Mouse (Mus musculus): ENCODE results near the gene Olfr215.
"Not testable (repeated sequence)": the region's sequence is repeated elsewhere in the genome, so short reads cannot be mapped to it uniquely, and the experiment has no call there.

The Olfr215 gene

DNA sequence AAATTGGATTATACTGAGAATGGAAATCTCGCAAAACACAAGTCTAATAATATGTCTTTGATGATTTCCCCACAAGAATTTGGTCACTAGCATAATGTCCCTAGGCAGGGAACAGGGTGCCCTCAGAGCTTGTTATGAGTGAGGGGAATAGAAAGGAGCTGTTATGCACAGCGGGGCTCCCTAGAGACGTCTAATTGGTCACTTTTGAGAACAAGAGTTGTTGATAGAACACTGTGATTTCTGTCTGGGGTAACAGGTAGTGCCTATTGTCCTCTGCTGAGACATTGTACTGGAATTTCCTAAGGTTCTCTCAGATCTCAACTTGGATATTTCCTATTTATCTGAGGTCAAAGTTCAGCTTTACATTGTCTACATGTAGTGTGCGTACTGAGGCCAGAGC lies at the start of gene Olfr215:
Gene Olfr215, minus strand, starts transcription at position 101 of the 400 bp plus-strand sequence.
- DNase-seq (ENCODE audit: low spot score in 2 of 2), result no peak

DNA sequence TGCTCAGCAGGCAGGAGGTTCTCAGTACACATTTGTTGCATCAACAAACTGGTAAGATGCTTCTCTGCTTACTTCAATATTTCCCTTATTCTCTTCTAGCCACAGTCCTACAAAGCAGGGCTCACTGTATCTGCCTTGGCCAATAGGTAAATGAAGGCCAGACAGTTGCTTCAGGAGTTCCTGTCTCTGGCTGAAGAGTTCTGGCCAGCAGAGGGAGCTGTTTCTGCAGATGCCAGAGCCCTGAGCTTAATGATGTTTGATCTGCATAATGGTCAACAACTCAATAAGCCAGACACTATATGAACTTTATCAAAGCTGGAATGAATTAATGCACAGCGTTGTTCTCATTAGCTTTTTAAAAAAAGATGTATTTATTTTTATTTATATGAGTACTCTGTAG lies 48.1 kb upstream of the Olfr215 start:
- DNase-seq (ENCODE audit: low spot score in 2 of 2), result peak in 1 of 2 experiments; percentile 69

DNA sequence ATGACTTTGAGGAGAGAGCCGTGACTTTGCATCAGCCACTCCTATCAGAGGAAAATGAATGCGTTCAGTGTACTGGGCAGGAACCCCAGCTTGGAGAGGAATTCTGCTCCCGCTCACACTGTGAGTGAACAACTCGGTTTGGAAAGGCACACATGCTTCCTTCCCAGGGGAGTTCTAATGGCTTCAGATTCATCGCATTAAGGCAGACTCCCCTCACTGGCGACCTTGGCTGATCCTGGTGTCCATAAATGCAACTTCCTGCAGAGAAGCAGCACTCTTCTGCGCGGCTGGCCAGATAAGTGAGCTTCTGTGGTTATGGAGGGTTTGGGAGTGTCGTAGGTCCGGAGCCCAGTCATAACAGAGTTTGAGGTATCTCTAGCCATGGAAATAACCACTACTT lies 45.8 kb upstream of the Olfr215 start:
- DNase-seq (ENCODE audit: low spot score in 2 of 2), result no peak

DNA sequence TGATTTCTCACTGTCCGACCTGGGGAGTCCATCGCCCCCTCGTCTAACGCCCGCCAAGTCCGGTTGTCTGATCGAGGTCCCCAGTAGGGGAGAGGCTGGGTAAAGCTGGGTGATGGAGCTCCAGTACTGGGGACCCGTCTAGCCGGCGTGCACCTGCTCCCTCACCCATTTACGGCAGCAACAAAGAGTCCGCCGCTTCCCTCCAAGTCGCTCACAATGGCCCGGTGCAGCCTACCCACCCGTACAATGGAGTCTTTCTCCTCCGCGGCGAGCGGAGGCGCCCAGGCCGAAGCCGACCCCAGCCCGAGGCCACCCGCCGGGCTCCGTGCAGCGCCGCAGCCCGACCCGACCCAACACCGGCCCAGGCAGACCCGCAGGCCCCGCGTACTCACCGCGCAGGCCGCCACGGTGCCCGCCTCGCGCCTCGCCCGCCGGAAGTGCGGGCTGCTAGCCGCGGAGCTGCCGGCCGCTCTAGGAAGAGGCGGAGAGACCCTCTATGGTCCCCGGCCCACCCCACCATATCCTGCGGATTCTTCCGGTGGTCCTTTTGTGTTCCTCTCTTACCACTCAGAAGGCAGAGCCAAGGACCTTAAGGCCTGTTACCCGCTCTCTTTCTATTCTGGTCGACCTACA lies 44.7 kb upstream of the Olfr215 start, which contains the start of gene Zfp422:
Gene Zfp422, minus strand, starts transcription at position 461 of the 633 bp plus-strand sequence.
- peak in 1 of 2 experiments; percentile 45 for DNase-seq (ENCODE audit: low spot score in 2 of 2)

DNA sequence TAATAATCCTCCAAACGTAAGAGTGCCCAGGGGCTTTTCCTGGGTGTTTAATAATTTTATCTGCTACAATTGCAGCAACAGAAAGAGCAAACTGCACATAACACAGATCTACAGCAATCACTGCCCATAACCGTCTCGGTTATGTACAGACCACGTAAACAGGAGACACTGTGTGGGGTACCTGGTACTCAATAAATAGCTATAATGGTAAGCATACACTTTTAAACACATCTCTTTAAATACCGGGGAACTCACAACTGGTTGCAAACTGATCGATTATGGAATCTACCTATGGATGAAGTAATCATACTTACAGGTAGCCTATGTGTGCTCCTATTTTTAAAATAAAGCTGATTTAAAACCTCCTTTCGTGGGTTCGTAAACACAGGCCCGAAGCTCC lies 44.1 kb upstream of the Olfr215 start:
- no peak for DNase-seq (ENCODE audit: low spot score in 2 of 2)

DNA sequence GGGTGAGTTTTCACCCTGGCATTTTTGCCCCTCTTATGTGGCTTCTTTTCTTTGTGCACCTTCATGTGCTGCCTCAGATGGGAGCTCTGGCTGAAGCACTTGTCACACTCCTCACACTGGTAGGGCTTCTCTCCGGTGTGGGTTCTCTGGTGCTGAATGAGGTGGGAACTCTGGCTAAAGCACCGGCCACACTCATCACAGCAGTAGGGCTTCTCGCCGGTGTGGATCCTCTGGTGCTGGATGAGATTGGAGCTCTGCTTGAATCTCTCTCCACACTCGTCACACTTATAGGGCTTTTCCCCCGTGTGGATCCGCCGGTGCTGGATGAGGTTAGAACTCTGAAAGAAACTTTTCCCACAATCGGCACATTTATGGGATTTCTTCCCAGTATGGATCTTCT lies 42.4 kb upstream of the Olfr215 start:
- not testable (repeated sequence) for DNase-seq (ENCODE audit: low spot score in 2 of 2)

DNA sequence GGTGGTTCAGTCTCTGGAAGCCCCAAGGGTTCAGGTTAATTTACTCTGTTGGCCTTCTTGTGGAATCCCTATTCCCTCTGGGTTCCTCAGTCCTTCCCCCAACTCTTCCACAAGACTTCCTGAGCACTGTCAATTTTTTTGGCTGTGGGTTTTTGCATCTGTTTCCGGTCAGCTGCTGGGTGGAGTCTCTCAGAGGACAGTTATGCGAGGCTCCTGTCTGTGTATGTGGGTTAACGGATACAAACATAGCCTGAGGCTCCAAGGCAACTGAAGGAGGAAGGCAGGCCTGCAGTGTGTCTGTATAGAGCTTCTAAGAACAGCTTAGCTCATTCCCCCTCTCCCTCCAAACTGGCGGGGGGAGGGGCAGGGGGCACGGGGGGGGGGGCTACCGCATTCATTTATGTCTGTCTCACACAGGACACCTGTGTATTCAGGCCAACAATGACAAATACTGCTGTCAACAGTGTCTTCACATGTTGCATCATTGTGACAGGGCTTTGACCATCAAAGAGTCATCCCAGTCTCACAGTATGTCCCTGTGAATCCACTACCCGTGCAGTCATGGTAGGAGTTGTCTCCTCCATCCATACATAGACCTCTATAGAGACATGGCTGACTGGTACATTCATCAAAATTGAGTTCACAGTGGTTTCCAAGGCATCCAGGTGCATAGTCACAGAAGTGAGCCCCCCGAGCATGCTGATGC lies 37.5 kb upstream of the Olfr215 start:
- DNase-seq (ENCODE audit: low spot score in 2 of 2), result no peak

DNA sequence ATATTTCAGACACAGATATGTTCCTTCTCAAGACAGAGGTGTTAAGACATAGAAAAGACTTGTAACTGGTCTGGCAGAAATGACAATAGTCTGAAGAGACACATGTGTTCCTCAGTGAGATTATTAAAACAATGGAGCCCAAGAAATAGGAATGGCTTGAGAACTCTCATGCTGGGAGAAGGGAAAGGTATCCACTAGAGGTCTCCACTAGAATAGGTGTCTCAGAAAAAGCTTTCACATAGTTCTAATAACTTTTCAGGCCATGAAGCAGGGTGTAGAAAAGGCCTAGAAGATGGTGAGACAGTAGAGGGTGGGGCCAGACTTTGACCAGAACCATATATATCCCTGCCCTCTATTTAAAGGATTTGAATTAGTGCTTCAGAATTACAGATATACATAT lies 34.1 kb upstream of the Olfr215 start:
- no peak for DNase-seq (ENCODE audit: low spot score in 2 of 2)

DNA sequence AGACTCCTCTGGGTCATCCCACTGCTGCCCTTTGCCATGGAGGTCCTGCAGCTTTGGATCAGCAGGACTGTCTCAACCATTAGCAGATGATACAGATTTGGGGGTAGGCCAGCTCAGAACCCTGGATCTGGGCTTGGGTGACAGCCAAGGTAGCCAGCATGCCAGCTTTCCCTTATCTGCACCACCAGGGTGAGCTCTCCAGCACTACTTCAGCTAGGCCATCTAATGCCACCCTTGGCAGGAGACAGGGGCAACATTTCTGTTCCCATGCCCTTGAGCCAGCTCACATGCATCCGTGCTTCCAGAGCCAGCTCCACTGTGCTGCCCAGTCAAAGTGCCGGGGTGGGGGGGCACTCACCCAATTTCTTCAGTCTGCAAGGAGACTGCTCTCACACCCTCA lies 31.7 kb upstream of the Olfr215 start:
- no peak for DNase-seq (ENCODE audit: low spot score in 2 of 2)

DNA sequence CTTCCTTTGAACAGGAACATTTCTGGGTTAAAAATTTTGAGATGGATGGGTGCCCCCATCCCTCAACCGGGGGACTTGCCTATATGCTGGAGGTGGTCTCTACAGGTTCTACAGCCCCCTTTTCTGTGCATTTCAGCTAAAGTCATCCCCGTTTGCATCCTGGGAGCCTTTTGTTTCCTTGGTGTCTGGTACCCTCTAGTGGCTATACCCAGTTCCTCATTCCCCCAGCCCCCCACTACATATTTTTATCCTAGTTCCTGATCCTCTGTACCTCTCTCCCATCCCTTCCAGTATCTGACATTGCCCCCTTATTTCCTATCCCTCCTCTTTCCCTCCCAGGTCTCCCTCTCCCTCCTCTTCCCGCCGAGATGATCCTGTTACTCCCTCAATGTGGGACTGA lies 23.2 kb upstream of the Olfr215 start:
- no peak for DNase-seq (ENCODE audit: low spot score in 2 of 2)

DNA sequence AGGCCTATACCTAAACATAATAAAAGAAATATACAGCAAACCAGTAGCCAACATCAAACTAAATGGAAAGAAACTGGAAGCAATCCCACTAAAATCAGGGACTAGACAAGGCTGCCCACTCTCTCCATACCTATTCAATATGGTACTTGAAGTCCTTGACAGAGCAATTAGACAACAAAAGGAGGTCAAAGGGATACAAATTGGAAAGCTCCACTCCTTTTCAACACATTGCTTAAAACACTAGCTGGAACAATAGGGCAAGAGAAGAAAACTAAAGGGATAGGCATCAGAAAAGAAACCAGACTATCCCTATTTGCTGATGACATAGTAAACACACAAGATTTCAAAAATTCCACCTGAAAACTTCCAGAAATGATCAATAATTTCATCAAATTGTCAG lies 17.0 kb upstream of the Olfr215 start:
- not testable (repeated sequence) for DNase-seq (ENCODE audit: low spot score in 2 of 2)

DNA sequence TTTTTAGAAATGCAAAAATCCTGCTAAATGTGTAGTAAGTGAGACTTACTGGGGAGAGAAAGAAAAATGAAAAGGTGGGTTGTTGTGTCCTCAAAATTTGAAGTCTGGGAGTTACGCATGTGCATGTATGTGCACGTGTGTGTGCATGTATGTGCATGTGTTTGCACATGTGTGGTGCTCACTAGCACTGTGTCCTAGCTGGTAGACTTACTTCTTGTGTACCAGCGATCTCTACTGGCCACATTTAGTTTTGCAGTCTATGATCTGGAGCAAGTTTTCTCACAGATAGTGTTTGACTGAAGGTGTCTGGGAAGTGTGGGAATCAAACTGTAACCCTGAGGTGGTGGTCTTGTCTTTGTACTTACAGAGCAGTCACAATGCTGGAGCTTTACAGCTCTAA lies 14.2 kb downstream of the Olfr215 start:
- no peak for DNase-seq (ENCODE audit: low spot score in 2 of 2)

DNA sequence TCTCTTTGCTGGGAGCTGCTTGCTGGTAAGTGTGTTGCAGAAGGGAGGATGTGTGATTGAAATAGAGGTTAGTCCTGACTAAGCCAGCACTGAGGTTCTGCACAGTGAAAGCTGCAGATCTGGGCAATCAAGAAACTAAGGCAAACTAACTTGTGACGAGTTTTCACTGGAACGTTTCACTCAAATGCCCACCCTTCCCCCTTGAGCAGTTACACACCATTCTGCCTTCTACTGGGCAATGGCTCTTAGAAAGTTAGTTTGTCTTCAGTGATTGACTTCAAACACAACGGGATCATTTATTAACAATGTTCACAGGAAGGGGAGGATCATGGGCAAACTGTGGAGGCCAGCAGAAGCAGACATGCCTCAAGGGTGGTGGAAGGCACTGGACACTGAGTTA lies 29.0 kb downstream of the Olfr215 start:
- no peak for DNase-seq (ENCODE audit: low spot score in 2 of 2)

DNA sequence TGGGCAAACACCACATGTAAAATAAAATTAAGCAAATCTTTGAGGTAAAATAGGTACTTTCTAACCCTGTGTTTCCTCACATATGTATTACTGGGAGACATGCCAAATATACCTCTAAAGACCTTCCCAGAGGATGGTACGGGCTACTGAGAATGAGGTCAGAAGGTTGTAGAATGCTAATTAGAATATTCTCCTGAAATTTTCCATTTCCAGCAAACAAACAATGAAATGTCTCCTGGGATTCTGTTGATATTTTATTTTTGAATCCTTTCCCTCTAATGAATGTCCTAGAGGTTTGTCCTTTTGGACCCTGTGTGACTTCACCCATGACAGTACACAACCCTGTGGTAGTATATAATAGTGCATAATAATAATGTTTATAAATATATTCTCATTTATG lies 30.1 kb downstream of the Olfr215 start, which contains the start of gene Olfr214:
Gene Olfr214, plus strand, starts transcription at position 301 of the 400 bp plus-strand sequence.
- DNase-seq (ENCODE audit: low spot score in 2 of 2), result no peak

DNA sequence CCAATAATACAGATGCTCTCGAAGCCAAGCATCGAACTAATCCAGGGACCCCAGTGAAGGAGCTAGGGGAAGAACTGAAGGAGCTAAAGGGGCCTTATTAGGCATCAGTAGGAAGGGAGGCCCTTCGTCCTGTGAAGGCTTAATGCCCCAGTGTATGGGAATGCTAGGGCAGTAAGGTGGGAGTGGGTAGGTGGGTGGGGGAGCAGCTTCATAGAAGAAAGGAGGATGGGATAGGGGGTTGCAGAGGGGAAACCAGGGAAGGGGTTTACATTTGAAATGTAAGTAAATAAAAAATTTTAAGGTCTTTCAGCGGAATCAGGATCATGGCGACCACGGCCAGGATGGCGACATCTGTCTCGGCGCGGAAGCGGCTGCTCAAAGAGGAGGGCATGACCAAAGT lies 33.2 kb downstream of the Olfr215 start, which contains the start of gene Gm5580:
Gene Gm5580, plus strand, starts transcription at position 301 of the 400 bp plus-strand sequence.
- DNase-seq (ENCODE audit: low spot score in 2 of 2), result not testable (repeated sequence)

DNA sequence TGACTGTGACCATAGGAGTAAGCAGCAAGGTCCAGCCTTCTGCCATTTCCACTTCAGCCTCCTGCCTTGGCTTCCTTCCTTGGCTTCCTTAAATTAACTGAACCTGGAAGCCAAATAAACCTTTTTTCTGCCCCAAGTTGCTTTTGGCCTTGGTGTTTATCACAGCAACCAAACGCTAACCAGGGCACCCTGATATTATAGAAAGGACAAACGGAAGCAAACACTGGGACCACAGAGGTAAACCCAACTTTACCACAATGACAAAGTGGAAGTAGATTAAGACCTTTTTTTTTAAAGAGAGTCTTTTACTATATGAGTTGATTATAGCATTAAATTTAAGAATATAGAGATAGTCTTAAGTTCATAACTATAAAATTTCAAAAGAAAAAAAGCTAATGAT lies 41.5 kb downstream of the Olfr215 start:
- DNase-seq (ENCODE audit: low spot score in 2 of 2), result no peak

DNA sequence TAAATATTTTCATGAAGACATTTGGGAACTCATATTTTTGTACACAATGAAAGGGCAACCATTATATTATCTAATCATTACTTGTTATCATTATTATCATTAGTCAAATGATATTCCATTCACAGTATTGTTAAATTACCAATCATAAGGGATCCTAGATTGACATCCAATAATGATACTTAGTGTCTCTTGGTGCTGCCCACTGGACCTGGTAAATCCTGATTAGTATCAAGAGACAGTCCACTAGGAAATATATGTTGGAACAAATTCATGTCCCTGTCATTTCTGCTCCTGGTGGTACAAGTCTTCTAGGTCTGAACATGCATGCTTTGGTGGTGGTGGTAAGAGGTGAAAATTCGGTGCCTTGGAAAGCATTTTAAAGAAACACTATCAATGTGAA lies 45.8 kb downstream of the Olfr215 start, which contains the start of gene Olfr213:
Gene Olfr213, plus strand, starts transcription at position 301 of the 400 bp plus-strand sequence.
- DNase-seq (ENCODE audit: low spot score in 2 of 2), result no peak

Data from spleen, postnatal 14 days (tissue).